Mouse (Mus musculus): ENCODE measurements around the gene Ptpre. TPM values are rescaled to one million over a fixed set of nuclear protein-coding genes. Genes with fewer than 3 reads are reported as not detected.

Ptpre gene
- polyA plus RNA-seq, 1 experiment from 2014 or later, result 3.1 TPM

MicroRNAs encoded within 50 kb of the gene (microRNA counts, 519-probe panel; counts per million panel counts)
- microRNA mmu-miR-1962, result 2,219 counts per million, percentile 36 among the panel's probes with 10 or more counts

Small RNA genes lying within 50 kb of the gene (microRNA-seq; reads per million reads assigned to microRNA genes)
- gene Mir1962, result not detected

Other genes with a start within 250 kb of the Ptpre start
- 0.07 TPM in 1 of 2 replicates, not detected in the other for gene Foxi2, start 127.2 kb upstream of the Ptpre start, polyA plus RNA-seq (2015; fragmentation: Nextera tagmentation; extraction: Ambion mirVana)
- gene Clrn3, start 8.8 kb upstream of the Ptpre start, polyA plus RNA-seq (2015; fragmentation: Nextera tagmentation; extraction: Ambion mirVana), result 0.13 TPM in 1 of 2 replicates, not detected in the other
- 25.1 TPM in 2 replicates for gene Mki67, start 178.9 kb downstream of the Ptpre start, polyA plus RNA-seq (2015; fragmentation: Nextera tagmentation; extraction: Ambion mirVana)

Measured in heart, embryonic 16.5 days (tissue).